Mouse (Mus musculus) MEL (cell line): ENCODE measurements around the gene Pip5k1b.

Source experiments
- CHD2 ChIP-seq: IDR thresholded peaks from 2 replicates; pipeline ENCODE4 v1.6.1; 2011; ENCODE audit warnings: low read length, improper control_type of control experiment
- CTCF ChIP-seq, 3 experiments: IDR thresholded peaks in 2 of 3; conservative IDR thresholded peaks in 1 of 3; 2 replicates each; pipeline ENCODE4 v1.5.1; 2011 to 2012; ENCODE audit warnings: low read length in 3 of 3, low read depth in 2 of 3, mild to moderate bottlenecking in 2 of 3, improper control_type of control experiment in 1 of 3, inconsistent platforms in 1 of 3, mixed read lengths in 1 of 3, moderate library complexity in 1 of 3; ENCODE audit not compliant: control insufficient read depth in 1 of 3, insufficient read depth in 1 of 3, poor library complexity in 1 of 3, severe bottlenecking in 1 of 3
- ELF1 ChIP-seq: IDR thresholded peaks from 2 replicates; pipeline ENCODE4 v1.6.1; 2014; ENCODE audit warnings: low read depth, mild to moderate bottlenecking, inconsistent platforms, low read length, improper control_type of control experiment, moderate library complexity
- EP300 ChIP-seq, 2 experiments: IDR thresholded peaks; 2 replicates each; pipeline ENCODE4 v1.6.1; 2011; ENCODE audit warnings: improper control_type of control experiment in 2 of 2, low read length in 2 of 2, low read depth in 1 of 2, mild to moderate bottlenecking in 1 of 2
- ETS1 ChIP-seq: IDR thresholded peaks from 2 replicates; pipeline ENCODE4 v1.6.1; 2012; ENCODE audit warnings: low read depth, mild to moderate bottlenecking, inconsistent platforms, low read length, improper control_type of control experiment, moderate library complexity
- POLR2A ChIP-seq, 2 experiments: IDR thresholded peaks; 2 replicates each; pipeline ENCODE4 v1.6.1; 2011 to 2012; ENCODE audit warnings: low read length in 2 of 2, mild to moderate bottlenecking in 2 of 2, control low read depth in 1 of 2, improper control_type of control experiment in 1 of 2, low read depth in 1 of 2, moderate library complexity in 1 of 2; ENCODE audit not compliant: control insufficient read depth in 1 of 2, insufficient read depth in 1 of 2, poor library complexity in 1 of 2
- POLR2AphosphoS2 ChIP-seq: IDR thresholded peaks from 2 replicates; pipeline ENCODE4 v1.6.1; 2011; ENCODE audit warnings: low read length, improper control_type of control experiment
- SMC3 ChIP-seq: IDR thresholded peaks from 2 replicates; pipeline ENCODE4 v1.6.1; 2011; ENCODE audit warnings: low read depth, low read length, improper control_type of control experiment
- TAL1 ChIP-seq: IDR thresholded peaks from 2 replicates; pipeline ENCODE4 v1.6.1; 2012; ENCODE audit warnings: mild to moderate bottlenecking, inconsistent platforms, low read length, moderate library complexity, mixed read lengths
- USF1 ChIP-seq: IDR thresholded peaks from 2 replicates; pipeline ENCODE4 v1.6.1; 2014; ENCODE audit warnings: low read depth, mild to moderate bottlenecking, inconsistent platforms, low read length, improper control_type of control experiment, moderate library complexity
- USF2 ChIP-seq, 2 experiments: IDR thresholded peaks; 2 replicates each; pipeline ENCODE4 v1.6.1; 2011 to 2012; ENCODE audit warnings: improper control_type of control experiment in 2 of 2, low read length in 2 of 2, borderline replicate concordance in 1 of 2, inconsistent platforms in 1 of 2, low read depth in 1 of 2, mild to moderate bottlenecking in 1 of 2; ENCODE audit not compliant: insufficient read depth in 1 of 2
- ZC3H11A ChIP-seq: IDR thresholded peaks from 2 replicates; pipeline ENCODE4 v1.6.1; 2012; ENCODE audit warnings: low read depth, mild to moderate bottlenecking, inconsistent platforms, low read length, improper control_type of control experiment
- ZKSCAN1 ChIP-seq: IDR thresholded peaks from 2 replicates; pipeline ENCODE4 v1.6.1; 2012; ENCODE audit warnings: low read depth, mild to moderate bottlenecking, inconsistent platforms, low read length, improper control_type of control experiment, moderate library complexity

GRCm38 (mm10) chr19:24330366-24330765 is 225.3 kb downstream of the Pip5k1b start:
- TF ChIP-seq EP300 (IDR thresholded peaks at IDR 0.05; ENCODE audit: low read depth in 1 of 2, low read length in 2 of 2) (no peak), CTCF (IDR thresholded peaks at IDR 0.05 in 2 of 3, conservative IDR thresholded peaks at IDR 0.05 in 1 of 3; ENCODE audit: control insufficient read depth in 1 of 3, insufficient read depth in 1 of 3, low read depth in 2 of 3, low read length in 3 of 3, poor library complexity in 1 of 3, severe bottlenecking in 1 of 3) (no peak), USF2 (IDR thresholded peaks at IDR 0.05; ENCODE audit: borderline replicate concordance in 1 of 2, insufficient read depth in 1 of 2, low read depth in 1 of 2, low read length in 2 of 2) (no peak), POLR2A (IDR thresholded peaks at IDR 0.05; ENCODE audit: control insufficient read depth in 1 of 2, insufficient read depth in 1 of 2, low read depth in 1 of 2, low read length in 2 of 2, poor library complexity in 1 of 2) (no peak), USF1 (no peak), ZC3H11A (no peak), CHD2 (no peak), ETS1 (no peak), SMC3 (no peak), ELF1 (no peak), POLR2AphosphoS2 (no peak), ZKSCAN1 (no peak), TAL1 (no peak)
